Mouse (Mus musculus) stomach, embryonic 15.5 days (tissue): ENCODE data around the gene S100a3. TPM values are rescaled to one million over a fixed set of nuclear protein-coding genes. Genes with fewer than 3 reads are reported as not detected.

Experiments
- ATAC-seq: fragments of 200-750 bp; cut with Nextera tagmentation; 2 replicates; pipeline ENCODE4 v1.8.0; 2017; ENCODE audit warnings: low read depth, moderate number of reproducible peaks, moderate TSS enrichment; ENCODE audit not compliant: insufficient read depth, low FRiP score
- H3K27ac ChIP-seq: fragments of 300-500 bp; sonication (generic); 2 replicates; pipeline ENCODE4 v1.5.1; 2015; ENCODE audit warnings: mild to moderate bottlenecking, inconsistent platforms
- H3K27me3 ChIP-seq: fragments of 300-500 bp; sonication (generic); replicated peaks from 2 replicates; pipeline ENCODE4 v1.6.1; 2015; ENCODE audit warnings: inconsistent platforms
- H3K36me3 ChIP-seq: fragments of 300-500 bp; sonication (generic); 2 replicates; pipeline ENCODE4 v1.6.1; 2015; ENCODE audit warnings: inconsistent platforms
- H3K4me1 ChIP-seq: fragments of 300-500 bp; sonication (generic); 2 replicates; pipeline ENCODE4 v1.6.1; 2015; ENCODE audit warnings: inconsistent platforms
- H3K4me2 ChIP-seq: fragments of 300-500 bp; sonication (generic); 2 replicates; pipeline ENCODE4 v1.6.1; 2015; ENCODE audit warnings: mild to moderate bottlenecking, inconsistent platforms
- H3K4me3 ChIP-seq: fragments of 300-500 bp; sonication (generic); replicated peaks from 2 replicates; pipeline ENCODE4 v1.5.1; 2015; ENCODE audit warnings: inconsistent platforms
- H3K9ac ChIP-seq: fragments of 300-500 bp; sonication (generic); 2 replicates; pipeline ENCODE4 v1.6.1; 2015; ENCODE audit warnings: inconsistent platforms
- H3K9me3 ChIP-seq: fragments of 300-500 bp; sonication (generic); 2 replicates; pipeline ENCODE4 v1.6.1; 2016; ENCODE audit warnings: inconsistent platforms
- WGBS: fragments of 180-500 bp; shearing (Covaris S2); methylation state at CpG from one replicate; pipeline ENCODE4 v1.1.7; 2015; 5-methylcytosine and 5-hydroxymethylcytosine counted together
- polyA plus RNA-seq: library from polyadenylated mRNA; unstranded; fragments of >200 nt; fragmentation: Nextera tagmentation; extraction: Ambion mirVana; gene quantifications from 2 replicates; pipeline ENCODE4 v1.2.1, GENCODE M21; 2015

S100a3 gene
- polyA plus RNA-seq, 1 experiment from 2014 or later, result 1.2 TPM

- H3K36me3 ChIP-seq, result no peaks in the 10 kb centered on the region
- peak overlapping the region; percentile 71 for H3K4me2 ChIP-seq
- WGBS, result 9% methylated on average over 7 of the region's 7 CpGs
- ATAC-seq, result peak; percentile 68
- H3K9ac ChIP-seq, result no peak overlapping the region
- H3K9me3 ChIP-seq, result no peaks in the 10 kb centered on the region
- H3K4me3 ChIP-seq, result peak overlapping the region; percentile 51
- H3K4me1 ChIP-seq, result peaks cover 21% of the 10 kb centered on the region
- H3K27ac ChIP-seq, result peak overlapping the region; percentile 85; the same call in 1 of the 2 replicates
- H3K27me3 ChIP-seq, result no peaks in the 10 kb centered on the region
These were observed 55.0 kb downstream of the S100a3 start for GRCm38 (mm10) chr3:90615415-90615814.

DNA sequence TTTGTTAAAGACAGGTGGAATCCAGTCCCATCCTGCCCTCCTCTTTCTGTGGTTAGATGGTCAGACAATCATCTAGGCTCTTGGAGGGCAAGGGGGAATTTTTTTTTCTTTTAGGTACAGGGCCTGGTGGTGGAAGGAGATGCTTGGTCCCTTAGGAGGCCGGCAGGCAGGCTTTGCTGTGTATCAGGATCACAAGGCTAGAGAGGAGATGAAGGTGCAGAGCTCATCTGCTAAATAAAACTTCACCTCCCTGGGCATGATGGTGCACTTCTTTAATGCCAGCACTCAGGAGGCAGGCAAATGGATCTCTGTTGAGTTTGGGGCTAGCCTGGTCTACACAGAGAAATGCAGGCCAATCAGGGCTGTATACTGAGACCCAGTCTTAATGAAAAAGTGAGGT, 55.5 kb downstream of the S100a3 start:
- no peaks in the 10 kb centered on the region for H3K36me3 ChIP-seq
- no peak overlapping the region for H3K9ac ChIP-seq
- peak overlapping the region; percentile 51; the same call in 1 of the 2 replicates for H3K4me3 ChIP-seq
- no peaks in the 10 kb centered on the region for H3K9me3 ChIP-seq
- H3K27me3 ChIP-seq, result no peaks in the 10 kb centered on the region
- peak overlapping the region; percentile 71; the same call in 1 of the 2 replicates for H3K4me2 ChIP-seq
- no peak for ATAC-seq
- WGBS, result 61% methylated on average over 1 of the region's 1 CpGs
- H3K27ac ChIP-seq, result 0 out of 2 replicates have a peak overlapping the region, but pooled peaks have one; percentile 35
- peaks cover 21% of the 10 kb centered on the region for H3K4me1 ChIP-seq

DNA sequence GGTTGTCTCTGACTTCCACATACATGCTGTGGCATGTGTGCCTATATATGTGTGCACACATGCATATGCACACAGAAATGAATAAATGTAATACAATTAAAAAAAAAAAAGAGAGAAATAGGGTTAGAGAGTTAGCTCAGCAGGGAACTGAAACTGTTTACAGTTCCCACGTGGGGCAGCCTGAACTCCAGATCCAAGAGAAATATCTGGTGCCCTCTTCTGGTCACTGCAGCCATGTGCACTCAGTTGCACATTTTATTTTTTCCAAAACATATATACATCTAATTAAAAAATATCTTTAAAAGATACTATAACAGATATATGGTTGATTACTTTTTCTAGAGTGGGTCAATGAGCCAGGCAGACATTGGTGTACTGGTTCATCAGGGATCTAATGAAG, 57.2 kb downstream of the S100a3 start:
- WGBS, result 3% methylated on average over 1 of the region's 1 CpGs

DNA sequence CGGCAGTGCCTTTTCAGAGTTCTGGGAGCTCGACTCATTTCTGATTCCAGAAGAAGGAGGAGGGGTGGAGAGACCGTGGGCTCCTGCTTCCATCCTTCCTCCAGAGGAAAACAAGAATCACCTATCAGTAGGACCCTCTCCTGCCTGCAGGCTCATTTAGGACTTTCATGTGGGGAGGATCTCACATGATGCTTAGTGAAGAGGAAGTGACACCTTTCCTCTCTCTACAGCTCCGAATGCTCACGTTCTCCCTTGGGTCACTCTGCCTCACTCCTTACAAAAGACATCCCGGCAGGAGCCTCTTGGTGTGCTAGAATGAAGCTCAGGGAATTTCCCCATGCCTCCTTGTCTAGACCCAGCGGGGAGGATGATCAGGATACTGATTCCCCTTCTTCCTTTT, 61.2 kb downstream of the S100a3 start:
- Histone ChIP-seq H3K9me3 (no peaks in the 10 kb centered on the region), H3K9ac (no peak overlapping the region), H3K4me1 (peaks cover 15% of the 10 kb centered on the region), H3K27me3 (no peaks in the 10 kb centered on the region), H3K4me3 (no peak overlapping the region), H3K36me3 (no peaks in the 10 kb centered on the region), H3K4me2 (no peak overlapping the region), H3K27ac (no peak overlapping the region)
- WGBS, result 45% methylated on average over 7 of the region's 7 CpGs
- no peak for ATAC-seq

More for the DNA sequence above, 57.2 kb downstream of the S100a3 start:
- H3K27ac ChIP-seq, result no peak overlapping the region
- no peak overlapping the region for H3K4me2 ChIP-seq
- no peak overlapping the region for H3K9ac ChIP-seq
- peaks cover 21% of the 10 kb centered on the region for H3K4me1 ChIP-seq
- no peaks in the 10 kb centered on the region for H3K27me3 ChIP-seq
- no peaks in the 10 kb centered on the region for H3K36me3 ChIP-seq
- H3K4me3 ChIP-seq, result no peak overlapping the region
- no peak for ATAC-seq
- H3K9me3 ChIP-seq, result no peaks in the 10 kb centered on the region

DNA sequence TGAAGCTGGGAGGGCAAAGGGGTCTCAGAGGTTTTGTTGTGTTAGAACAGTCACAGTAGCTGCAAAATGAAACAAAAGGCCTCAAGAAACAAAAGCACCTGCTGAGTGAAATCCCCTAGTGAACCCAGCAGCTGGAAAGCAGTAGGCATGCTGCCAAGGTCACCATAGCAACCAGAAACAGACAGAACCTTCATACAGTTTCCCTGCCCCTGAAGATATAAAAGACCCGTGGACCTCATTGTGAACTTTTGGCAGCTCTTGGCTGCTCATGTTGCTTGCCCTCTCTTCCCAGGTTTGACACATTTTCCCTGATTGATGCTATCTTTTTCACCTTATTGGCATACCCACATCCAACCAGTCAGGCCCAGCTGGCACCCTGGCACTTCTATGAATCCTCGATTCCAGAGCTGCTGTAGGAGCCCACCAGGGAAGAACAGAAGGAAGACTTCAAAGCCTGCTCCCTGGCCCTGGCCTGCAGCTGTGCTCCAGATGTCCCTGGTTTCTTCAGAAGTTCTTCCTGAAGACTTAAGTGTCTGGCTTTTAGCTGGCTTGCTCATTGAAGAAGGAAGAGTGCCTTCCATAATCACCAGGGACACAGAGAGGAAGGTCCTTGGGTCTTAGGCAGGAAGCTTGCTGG, 63.2 kb downstream of the S100a3 start:
- Histone ChIP-seq H3K4me1 (peaks cover 15% of the 10 kb centered on the region), H3K36me3 (no peaks in the 10 kb centered on the region), H3K27me3 (no peaks in the 10 kb centered on the region), H3K9me3 (no peaks in the 10 kb centered on the region), H3K4me2 (no peak overlapping the region), H3K27ac (peak overlapping the region; percentile 51), H3K4me3 (no peak overlapping the region), H3K9ac (no peak overlapping the region)
- WGBS, result 19% methylated on average over 2 of the region's 2 CpGs
- peak; percentile 34; the same call in 1 of the 2 replicates for ATAC-seq

GRCm38 (mm10) chr3:90625496-90625895, 65.1 kb downstream of the S100a3 start:
- Histone ChIP-seq H3K27ac (peak overlapping the region; percentile 90), H3K36me3 (no peaks in the 10 kb centered on the region), H3K4me2 (no peak overlapping the region), H3K9me3 (no peaks in the 10 kb centered on the region), H3K4me1 (peaks cover 15% of the 10 kb centered on the region), H3K9ac (no peak overlapping the region), H3K27me3 (no peaks in the 10 kb centered on the region), H3K4me3 (no peak overlapping the region)
- 76% methylated on average over 5 of the region's 5 CpGs for WGBS
- ATAC-seq, result no peak

GRCm38 (mm10) chr3:90626266-90627021, 66.1 kb downstream of the S100a3 start:
- Histone ChIP-seq H3K4me2 (no peak overlapping the region), H3K36me3 (no peaks in the 10 kb centered on the region), H3K9ac (no peak overlapping the region), H3K27ac (peak overlapping the region; percentile 90), H3K4me3 (no peak overlapping the region), H3K4me1 (peaks cover 15% of the 10 kb centered on the region), H3K9me3 (no peaks in the 10 kb centered on the region), H3K27me3 (no peaks in the 10 kb centered on the region)
- 41% methylated on average over 9 of the region's 9 CpGs for WGBS
- ATAC-seq, result peak; percentile 59

GRCm38 (mm10) chr3:90627366-90627765, 67.0 kb downstream of the S100a3 start:
- no peak for ATAC-seq
- H3K9me3 ChIP-seq, result no peaks in the 10 kb centered on the region
- H3K9ac ChIP-seq, result no peak overlapping the region
- peak overlapping the region; percentile 87 for H3K27ac ChIP-seq
- 86% methylated on average over 5 of the region's 5 CpGs for WGBS
- no peaks in the 10 kb centered on the region for H3K27me3 ChIP-seq
- H3K4me1 ChIP-seq, result peaks cover 15% of the 10 kb centered on the region
- no peaks in the 10 kb centered on the region for H3K36me3 ChIP-seq
- no peak overlapping the region for H3K4me2 ChIP-seq
- no peak overlapping the region for H3K4me3 ChIP-seq

DNA sequence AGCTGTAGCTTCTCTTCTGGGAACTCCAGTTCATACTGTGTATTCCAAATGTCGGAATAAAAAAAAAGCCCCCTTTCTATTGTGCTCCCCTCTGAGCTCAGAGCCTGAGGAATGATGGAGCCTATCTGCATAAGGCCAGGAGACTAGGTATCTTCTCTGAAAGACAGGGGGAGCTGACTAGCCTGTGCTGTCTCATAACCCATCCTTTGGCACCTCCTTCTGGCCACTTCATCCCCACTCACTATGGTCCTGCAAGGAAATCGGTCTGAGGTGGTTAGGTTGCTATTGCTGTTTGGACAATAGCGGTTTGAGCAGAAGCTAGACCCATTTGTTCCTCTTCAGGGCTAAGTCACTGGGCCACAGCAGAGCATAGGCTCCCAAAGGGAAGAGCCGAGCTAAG, 67.4 kb downstream of the S100a3 start:
- no peak overlapping the region for H3K9ac ChIP-seq
- peaks cover 15% of the 10 kb centered on the region for H3K4me1 ChIP-seq
- WGBS, result 57% methylated on average over 4 of the region's 4 CpGs
- no peaks in the 10 kb centered on the region for H3K9me3 ChIP-seq
- H3K27ac ChIP-seq, result peak overlapping the region; percentile 87; the same call in 1 of the 2 replicates
- ATAC-seq, result peak; percentile 41; the same call in 1 of the 2 replicates
- H3K4me3 ChIP-seq, result no peak overlapping the region
- no peaks in the 10 kb centered on the region for H3K36me3 ChIP-seq
- no peaks in the 10 kb centered on the region for H3K27me3 ChIP-seq
- H3K4me2 ChIP-seq, result no peak overlapping the region

GRCm38 (mm10) chr3:90629298-90629697, 68.9 kb downstream of the S100a3 start:
- H3K9ac ChIP-seq, result no peak overlapping the region
- H3K36me3 ChIP-seq, result no peaks in the 10 kb centered on the region
- H3K27ac ChIP-seq, result no peak overlapping the region
- H3K4me3 ChIP-seq, result no peak overlapping the region
- ATAC-seq, result 0 out of 2 replicates have a peak, but pooled peaks have one; percentile 27
- no peaks in the 10 kb centered on the region for H3K27me3 ChIP-seq
- no peak overlapping the region for H3K4me2 ChIP-seq
- WGBS, result 67% methylated on average over 2 of the region's 2 CpGs
- no peaks in the 10 kb centered on the region for H3K9me3 ChIP-seq
- H3K4me1 ChIP-seq, result no peaks in the 10 kb centered on the region; the same call in 1 of the 2 replicates

DNA sequence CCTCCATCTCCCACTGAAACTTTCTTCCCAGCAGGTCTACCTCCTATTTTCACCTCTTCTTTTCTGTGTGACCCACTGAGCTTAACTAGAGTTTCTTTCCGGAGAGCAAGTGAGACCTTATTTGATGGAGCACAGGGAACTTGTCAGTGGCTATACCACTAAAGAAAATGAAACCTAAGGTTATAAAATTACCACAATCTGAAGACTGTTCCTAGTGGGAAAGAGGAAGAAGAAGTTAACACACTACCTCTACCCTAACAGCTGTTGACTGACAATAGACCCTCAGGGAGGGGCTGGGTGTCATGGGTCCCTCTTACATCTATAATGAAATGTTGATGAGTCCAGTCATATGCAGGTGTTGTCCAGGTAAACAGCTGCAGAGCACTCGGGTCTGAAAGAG, 71.6 kb downstream of the S100a3 start:
- ATAC-seq, result no peak
- WGBS, result 66% methylated on average over 2 of the region's 2 CpGs
- H3K27ac ChIP-seq, result no peak overlapping the region

More for the DNA sequence above, 71.6 kb downstream of the S100a3 start:
- H3K9me3 ChIP-seq, result no peaks in the 10 kb centered on the region
- no peaks in the 10 kb centered on the region for H3K36me3 ChIP-seq
- H3K9ac ChIP-seq, result no peak overlapping the region
- no peak overlapping the region for H3K4me3 ChIP-seq
- H3K4me1 ChIP-seq, result no peaks in the 10 kb centered on the region
- H3K27me3 ChIP-seq, result no peaks in the 10 kb centered on the region
- no peak overlapping the region for H3K4me2 ChIP-seq
